8 mouse cellular contexts compared by ENCODE assay signal in genomic region chr16:33344875-33345274, GRCm38 (mm10). TPM values are rescaled to one million over a fixed set of nuclear protein-coding genes. Genes with fewer than 3 reads are reported as not detected.
A peak's percentile ranks its signal among the peaks of the same experiment; 100 is the strongest.
DNase-seq lines count a peak whose midpoint lies in the region; ATAC-seq and TF ChIP-seq lines count a peak whose summit lies in the region.
"Had no signal": no experiment of that assay in that cellular context is flagged by ENCODE, and none has a peak within 500 bp of the region (broad histone marks: within the 10 kb centered on the region; RNA-seq: fewer than 3 reads in every experiment).

No protein-coding gene starts in this region.

- 86% methylated on average over 4 of the region's 4 CpGs for WGBS in hindbrain, embryonic 14.5 days

- intact Hi-C loops in left cerebral cortex, adult 2 months (cut with DNase I), result loop anchor here (5.0 kb wide), 1 partner anchor 37 kb away; the partner anchor contains the start of gene Zfp148
- intact Hi-C loops in left cerebral cortex, postnatal 4 days (cut with DNase I), result no loop called here

- no peak for TF ChIP-seq CTCF in left cerebral cortex, adult 2 months (IDR thresholded peaks at IDR 0.05)

- peak overlapping the region; percentile 91 for H3K27ac ChIP-seq in left cerebral cortex, adult 2 months
- no peak overlapping the region for H3K27ac ChIP-seq in hindbrain, embryonic 14.5 days
- H3K27ac ChIP-seq: liver, embryonic 15.5 days had no signal

- peak in 1 of 2 experiments; percentile 33 for DNase-seq in left cerebral cortex, adult 2 months (ENCODE audit: extremely low spot score in 1 of 2, low spot score in 2 of 2)
- DNase-seq in left cerebral cortex, postnatal 4 days, result no peak
- peak; percentile 66 for DNase-seq in Muller cell, postnatal 12 days (ENCODE audit: inconsistent ontology term)
- DNase-seq in adrenal gland, postnatal 25 days, result peak; percentile 47
- DNase-seq in right cerebral cortex, postnatal 14 days, result peak; percentile 24
- no peak for DNase-seq in hindbrain, embryonic 14.5 days (ENCODE audit: low spot score)
- no peak for DNase-seq in cerebellum, postnatal 36 days

- no peaks in the 10 kb centered on the region for H3K9me3 ChIP-seq in hindbrain, embryonic 14.5 days (ENCODE audit: control insufficient read depth, low read length)
- H3K9me3 ChIP-seq: liver, embryonic 15.5 days had no signal

- no peak overlapping the region for H3K9ac ChIP-seq in hindbrain, embryonic 14.5 days
- H3K9ac ChIP-seq: liver, embryonic 15.5 days had no signal

- no peaks in the 10 kb centered on the region for H3K27me3 ChIP-seq in hindbrain, embryonic 14.5 days (ENCODE audit: control insufficient read depth, insufficient read depth, low read length)
- H3K27me3 ChIP-seq: liver, embryonic 15.5 days had no signal

- ATAC-seq in hindbrain, embryonic 14.5 days (ENCODE audit: low FRiP score), result no peak

- H3K36me3 ChIP-seq in hindbrain, embryonic 14.5 days (replicated peaks; ENCODE audit: control insufficient read depth, insufficient read depth), result no peaks in the 10 kb centered on the region
- H3K36me3 ChIP-seq: liver, embryonic 15.5 days had no signal

- H3K4me2 ChIP-seq in hindbrain, embryonic 14.5 days (replicated peaks), result no peak overlapping the region
- H3K4me2 ChIP-seq: liver, embryonic 15.5 days had no signal

- no peak overlapping the region for H3K4me3 ChIP-seq in left cerebral cortex, adult 2 months
- no peak overlapping the region for H3K4me3 ChIP-seq in hindbrain, embryonic 14.5 days (replicated peaks; ENCODE audit: low read length)
- H3K4me3 ChIP-seq: liver, embryonic 15.5 days had no signal

- no peaks in the 10 kb centered on the region for H3K4me1 ChIP-seq in hindbrain, embryonic 14.5 days (replicated peaks; ENCODE audit: control insufficient read depth, insufficient read depth, low read length)

RNA-seq across cellular contexts. Expression of gene Zfp148, which starts 35.8 kb away (rescaled TPM):
- total RNA-seq in left cerebral cortex, adult 2 months (2021), result 100 to 1,000 TPM; 171 to 179 TPM
- total RNA-seq in left cerebral cortex, postnatal 4 days (2021), result 10 to 100 TPM; 91.9 to 99.8 TPM
- 62.4 and 67.5 TPM in 2 replicates for total RNA-seq in adrenal gland, postnatal 25 days (2021)
- polyA plus RNA-seq in hindbrain, embryonic 14.5 days (2014; fragmentation: Nextera tagmentation; extraction: Ambion mirVana), result 42.1 and 49.2 TPM in 2 replicates

Comparison
In these comparisons a context has a peak if more than half of its experiments do, and no peak if none do; other contexts are left out.
1. DNase-seq: peak in Muller cell, postnatal 12 days (single experiment), adrenal gland, postnatal 25 days (single experiment) and right cerebral cortex, postnatal 14 days (single experiment); none in left cerebral cortex, postnatal 4 days (single experiment), hindbrain, embryonic 14.5 days (single experiment) and cerebellum, postnatal 36 days (0 of 2).